Mouse (Mus musculus) liver, postnatal 0 days (tissue): Measurements from ENCODE around the gene Fxyd3.

Experiments
- CTCF ChIP-seq: sonication (generic); IDR thresholded peaks from 2 replicates; pipeline ENCODE4 v1.5.1; 2016; ENCODE audit warnings: antibody characterized with exemption, low read depth
- EP300 ChIP-seq: IDR thresholded peaks from 2 replicates; pipeline ENCODE4 v1.6.1; 2016; ENCODE audit warnings: antibody characterized with exemption, low read depth, mild to moderate bottlenecking

DNA sequence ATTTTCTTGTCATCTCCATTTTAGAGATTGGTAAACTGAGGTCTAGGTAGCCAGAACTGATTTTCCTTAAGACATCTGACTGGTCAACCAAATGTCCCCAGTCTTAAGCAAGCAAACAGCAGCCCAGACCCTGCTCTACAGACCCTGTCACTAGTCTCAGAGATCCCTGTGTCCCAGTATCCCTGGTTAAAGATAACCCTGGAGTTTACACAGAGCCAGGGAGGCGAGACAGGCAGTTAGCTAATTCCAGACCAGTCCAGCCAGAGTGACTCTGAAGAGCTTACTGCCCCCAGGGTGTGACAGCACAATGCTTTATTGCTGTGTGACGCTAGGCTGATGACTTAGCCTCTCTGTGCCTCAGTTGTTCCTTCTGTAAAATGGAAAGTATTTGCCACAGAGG lies 19.4 kb downstream of the Fxyd3 start, which contains the start of gene Fxyd1:
- TF ChIP-seq CTCF (no peak), EP300 (no peak)
